ENCODE assay signal across 8 mouse cellular contexts in the genomic region with DNA sequence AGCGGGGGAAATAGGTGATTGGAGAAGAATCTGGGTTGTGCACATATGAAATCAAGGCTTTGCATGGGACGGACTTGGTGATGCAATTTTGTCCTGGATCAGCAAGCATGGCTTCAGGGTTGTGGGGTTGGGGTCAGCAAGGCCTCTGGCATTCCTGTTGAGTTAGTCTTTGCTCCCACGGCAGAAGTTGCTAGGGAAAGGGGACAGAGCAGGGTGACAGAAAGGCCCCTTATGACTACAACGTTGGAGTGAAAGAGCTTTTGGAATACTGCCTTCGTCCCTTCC. TPM values are rescaled to one million over a fixed set of nuclear protein-coding genes. Genes with fewer than 3 reads are reported as not detected.
A peak's percentile ranks its signal among the peaks of the same experiment; 100 is the strongest.
DNase-seq lines count a peak whose midpoint lies in the region; ATAC-seq and TF ChIP-seq lines count a peak whose summit lies in the region.

No protein-coding gene starts in this region.

- no peak for ATAC-seq in erythroblast, adult 5-6 weeks (replicated peaks; ENCODE audit: low FRiP score, poor library complexity, severe bottlenecking)
- no peak for ATAC-seq in forebrain, embryonic 13.5 days
- ATAC-seq in liver, embryonic 14.5 days (ENCODE audit: insufficient read depth): no peak

- H3K27ac ChIP-seq in forebrain, embryonic 13.5 days: peak overlapping the region; percentile 86
- H3K27ac ChIP-seq in liver, embryonic 14.5 days: peak overlapping the region; percentile 0; the same call in 1 of the 2 replicates

- H3K9me3 ChIP-seq in erythroblast, embryonic 14.5 days (ENCODE audit: control insufficient read depth, low read length): no peaks in the 10 kb centered on the region
- H3K9me3 ChIP-seq in forebrain, embryonic 13.5 days (replicated peaks): no peaks in the 10 kb centered on the region
- no peaks in the 10 kb centered on the region for H3K9me3 ChIP-seq in liver, embryonic 14.5 days (ENCODE audit: control insufficient read depth, low read length)

- peak; percentile 76 for DNase-seq in 3T3-L1 (ENCODE audit: low read depth, low spot score)
- DNase-seq in liver, embryonic 14.5 days (ENCODE audit: low read depth in 3 of 3, low spot score in 3 of 3): no peak
- DNase-seq in B cell, adult 2 months: no peak
- no peak for DNase-seq in layer of hippocampus, adult 9-10 months (ENCODE audit: low spot score)
- no peak for DNase-seq in frontal cortex, postnatal 25 days (ENCODE audit: low spot score in 2 of 2)

- no peaks in the 10 kb centered on the region for H3K27me3 ChIP-seq in erythroblast, embryonic 14.5 days (ENCODE audit: control insufficient read depth)
- no peaks in the 10 kb centered on the region for H3K27me3 ChIP-seq in forebrain, embryonic 13.5 days
- no peaks in the 10 kb centered on the region for H3K27me3 ChIP-seq in liver, embryonic 14.5 days (ENCODE audit: control insufficient read depth, insufficient read depth, low read length)

- no peak for TF ChIP-seq EP300 in liver, embryonic 14.5 days (IDR thresholded peaks at IDR 0.05; ENCODE audit: low read depth)

- TF ChIP-seq CTCF in liver, embryonic 14.5 days (IDR thresholded peaks at IDR 0.05; ENCODE audit: low read depth): no peak

- peaks cover 18% of the 10 kb centered on the region for H3K4me1 ChIP-seq in erythroblast, embryonic 14.5 days (ENCODE audit: control insufficient read depth)
- peaks cover 9% of the 10 kb centered on the region for H3K4me1 ChIP-seq in forebrain, embryonic 13.5 days
- peaks cover 0 to 13% of the 10 kb centered on the region in 2 experiments; a peak in 3 of 4 replicates for H3K4me1 ChIP-seq in liver, embryonic 14.5 days (replicated peaks; ENCODE audit: control insufficient read depth in 2 of 2, insufficient read depth in 2 of 2, low read length in 1 of 2)

- WGBS in forebrain, embryonic 13.5 days: 74% methylated on average over 5 of the region's 5 CpGs
- 47% methylated on average over 5 of the region's 5 CpGs for WGBS in liver, embryonic 14.5 days (ENCODE audit: insufficient replicate concordance)

- H3K9ac ChIP-seq in forebrain, embryonic 13.5 days: peak overlapping the region; percentile 69
- peak overlapping the region; percentile 62 for H3K9ac ChIP-seq in liver, embryonic 14.5 days (replicated peaks)

- H3K4me2 ChIP-seq in forebrain, embryonic 13.5 days: peak overlapping the region; percentile 57
- H3K4me2 ChIP-seq in liver, embryonic 14.5 days (ENCODE audit: low read depth): peak overlapping the region; percentile 71

- peak overlapping the region; percentile 71 for H3K4me3 ChIP-seq in erythroblast, embryonic 14.5 days (replicated peaks)
- peak overlapping the region; percentile 50 for H3K4me3 ChIP-seq in forebrain, embryonic 13.5 days
- peak overlapping the region; percentile 64 to 67 for H3K4me3 ChIP-seq in liver, embryonic 14.5 days (ENCODE audit: insufficient read depth in 1 of 2, low read depth in 2 of 2, low read length in 2 of 2)

- peaks cover 15% of the 10 kb centered on the region for H3K36me3 ChIP-seq in erythroblast, embryonic 14.5 days (ENCODE audit: control insufficient read depth)
- H3K36me3 ChIP-seq in forebrain, embryonic 13.5 days (ENCODE audit: poor library complexity, severe bottlenecking): 0 out of 2 replicates have a peak, but pooled peaks cover 3% of the 10 kb centered on the region
- H3K36me3 ChIP-seq in liver, embryonic 14.5 days (replicated peaks; ENCODE audit: control insufficient read depth, insufficient read depth, low read depth): no peaks in the 10 kb centered on the region

RNA-seq across cellular contexts. Expression of a gene that starts 0.8 kb away (rescaled TPM):
- polyA plus RNA-seq in erythroblast, embryonic 14.5 days (2012): 0.11 and 0.27 TPM in 2 replicates
- total RNA-seq in erythroblast, adult 5-6 weeks (2015; ENCODE audit: low replicate concordance): 17.1 and 33.6 TPM in 2 replicates
- 4.9 and 5.2 TPM in 2 replicates for total RNA-seq in erythroblast, adult 5-6 weeks (2017; ENCODE audit: low replicate concordance)
- 42.2 and 44.6 TPM in 2 replicates for polyA plus RNA-seq in forebrain, embryonic 13.5 days (2015; fragmentation: Nextera tagmentation; extraction: Ambion mirVana)
- 13.0 and 17.2 TPM in 2 replicates for polyA plus RNA-seq in liver, embryonic 14.5 days (2012; rRNA removed)
- 41.0 and 46.2 TPM in 2 replicates for polyA plus RNA-seq in liver, embryonic 14.5 days (2014; fragmentation: Nextera tagmentation; extraction: Ambion mirVana)

RNA-seq across cellular contexts. Expression of a gene that starts 26.5 kb away (rescaled TPM):
- 0.33 and 0.76 TPM in 2 replicates for polyA plus RNA-seq in erythroblast, embryonic 14.5 days (2012)
- 2.1 and 10.4 TPM in 2 replicates for total RNA-seq in erythroblast, adult 5-6 weeks (2015; ENCODE audit: low replicate concordance)
- 7.6 and 9.3 TPM in 2 replicates for total RNA-seq in erythroblast, adult 5-6 weeks (2017; ENCODE audit: low replicate concordance)
- 28.4 and 29.6 TPM in 2 replicates for polyA plus RNA-seq in forebrain, embryonic 13.5 days (2015; fragmentation: Nextera tagmentation; extraction: Ambion mirVana)
- polyA plus RNA-seq in liver, embryonic 14.5 days (2012; rRNA removed): 7.1 and 9.7 TPM in 2 replicates
- polyA plus RNA-seq in liver, embryonic 14.5 days (2014; fragmentation: Nextera tagmentation; extraction: Ambion mirVana): 9.3 and 10.3 TPM in 2 replicates

RNA-seq across cellular contexts. Expression of a gene that starts 40.1 kb away (rescaled TPM):
- 20.4 and 24.6 TPM in 2 replicates for polyA plus RNA-seq in erythroblast, embryonic 14.5 days (2012)
- total RNA-seq in erythroblast, adult 5-6 weeks (2015; ENCODE audit: low replicate concordance): 581 and 663 TPM in 2 replicates
- total RNA-seq in erythroblast, adult 5-6 weeks (2017; ENCODE audit: low replicate concordance): 566 and 639 TPM in 2 replicates
- polyA plus RNA-seq in forebrain, embryonic 13.5 days (2015; fragmentation: Nextera tagmentation; extraction: Ambion mirVana): 536 and 650 TPM in 2 replicates
- polyA plus RNA-seq in liver, embryonic 14.5 days (2012; rRNA removed): 548 and 604 TPM in 2 replicates
- polyA plus RNA-seq in liver, embryonic 14.5 days (2014; fragmentation: Nextera tagmentation; extraction: Ambion mirVana): 640 and 652 TPM in 2 replicates

RNA-seq across cellular contexts. Expression of a gene that starts 52.7 kb away (rescaled TPM):
- polyA plus RNA-seq in erythroblast, embryonic 14.5 days (2012): 0.04 TPM in 1 of 2 replicates, not detected in the other
- total RNA-seq in erythroblast, adult 5-6 weeks (2015; ENCODE audit: low replicate concordance): 1.0 TPM in 1 of 2 replicates, not detected in the other
- total RNA-seq in erythroblast, adult 5-6 weeks (2017; ENCODE audit: low replicate concordance): not detected in 2 replicates
- polyA plus RNA-seq in forebrain, embryonic 13.5 days (2015; fragmentation: Nextera tagmentation; extraction: Ambion mirVana): 0.18 and 0.40 TPM in 2 replicates
- 6.1 and 8.7 TPM in 2 replicates for polyA plus RNA-seq in liver, embryonic 14.5 days (2012; rRNA removed)
- 12.8 and 13.1 TPM in 2 replicates for polyA plus RNA-seq in liver, embryonic 14.5 days (2014; fragmentation: Nextera tagmentation; extraction: Ambion mirVana)

Comparison
In these comparisons a context has a peak if more than half of its experiments do, and no peak if none do; other contexts are left out.
1. RNA of a gene that starts 0.8 kb away (polyA plus RNA-seq): 42.2 to 44.6 TPM in forebrain, embryonic 13.5 days and 13.0 to 46.2 TPM in liver, embryonic 14.5 days; 0.11 to 0.27 TPM in erythroblast, embryonic 14.5 days; every median in the first group is over 10 times any median in the second.
2. RNA of a gene that starts 40.1 kb away (polyA plus RNA-seq): 536 to 650 TPM in forebrain, embryonic 13.5 days and 548 to 652 TPM in liver, embryonic 14.5 days; 20.4 to 24.6 TPM in erythroblast, embryonic 14.5 days; every median in the first group is over 10 times any median in the second.
3. Peak in every context shown above with its lines, with median percentiles within 50 percentile points of each other: H3K4me3 ChIP-seq.